Mouse (Mus musculus) midbrain, embryonic 12.5 days (tissue): ENCODE measurements around the gene Nek4. TPM values are rescaled to one million over a fixed set of nuclear protein-coding genes. Genes with fewer than 3 reads are reported as not detected.

Source experiments
- ATAC-seq: fragments of 200-750 bp; cut with Nextera tagmentation; 2 replicates; pipeline ENCODE4 v1.8.0; 2017; ENCODE audit warnings: low read depth, moderate TSS enrichment, moderate library complexity; ENCODE audit not compliant: low FRiP score
- H3K27ac ChIP-seq: fragments of 300-500 bp; sonication (generic); replicated peaks from 2 replicates; pipeline ENCODE4 v1.5.1; 2016; ENCODE audit warnings: mild to moderate bottlenecking
- H3K27me3 ChIP-seq: fragments of 300-500 bp; sonication (generic); 2 replicates; pipeline ENCODE4 v1.6.1; 2016; ENCODE audit warnings: mild to moderate bottlenecking
- H3K36me3 ChIP-seq: fragments of 300-500 bp; sonication (generic); 2 replicates; pipeline ENCODE4 v1.6.1; 2016
- H3K4me1 ChIP-seq: fragments of 300-500 bp; sonication (generic); 2 replicates; pipeline ENCODE4 v1.6.1; 2016
- H3K4me2 ChIP-seq: fragments of 300-500 bp; sonication (generic); replicated peaks from 2 replicates; pipeline ENCODE4 v1.6.1; 2016; ENCODE audit warnings: mild to moderate bottlenecking, moderate library complexity
- H3K4me3 ChIP-seq: fragments of 300-500 bp; sonication (generic); 2 replicates; pipeline ENCODE4 v1.5.1; 2016; ENCODE audit warnings: mild to moderate bottlenecking
- H3K9ac ChIP-seq: fragments of 300-500 bp; sonication (generic); replicated peaks from 2 replicates; pipeline ENCODE4 v1.6.1; 2016; ENCODE audit warnings: mild to moderate bottlenecking, moderate library complexity
- H3K9me3 ChIP-seq: fragments of 300-500 bp; sonication (generic); 2 replicates; pipeline ENCODE4 v1.6.1; 2016; ENCODE audit warnings: mild to moderate bottlenecking
- WGBS: fragments of 180-500 bp; shearing (Covaris S2); methylation state at CpG from one replicate; pipeline ENCODE4 v1.1.7; 2016; 5-methylcytosine and 5-hydroxymethylcytosine counted together
- polyA plus RNA-seq: library from polyadenylated mRNA; unstranded; fragments of >200 nt; fragmentation: Nextera tagmentation; extraction: Ambion mirVana; gene quantifications from 2 replicates; pipeline ENCODE4 v1.2.1, GENCODE M21; 2016

Nek4 gene
- polyA plus RNA-seq, 1 experiment from 2014 or later = 22.6 TPM

GRCm38 (mm10) chr14:31019331-31020205 is 68.4 kb downstream of the Nek4 start:
- H3K27ac ChIP-seq = peak overlapping the region; percentile 98
- H3K4me1 ChIP-seq = peaks cover 32% of the 10 kb centered on the region
- H3K4me3 ChIP-seq = peak overlapping the region; percentile 79
- peaks cover 46% of the 10 kb centered on the region for H3K36me3 ChIP-seq
- peak overlapping the region; percentile 60 for H3K4me2 ChIP-seq
- H3K9me3 ChIP-seq = no peaks in the 10 kb centered on the region
- peak overlapping the region; percentile 95 for H3K9ac ChIP-seq
- ATAC-seq = peak; percentile 95
- no peaks in the 10 kb centered on the region for H3K27me3 ChIP-seq
- 7% methylated on average over 34 of the region's 56 CpGs for WGBS

- H3K27ac ChIP-seq = no peak overlapping the region
- 64% methylated on average over 1 of the region's 1 CpGs for WGBS
- ATAC-seq = no peak
- H3K9ac ChIP-seq = no peak overlapping the region
- no peak overlapping the region for H3K4me2 ChIP-seq
- H3K9me3 ChIP-seq = no peaks in the 10 kb centered on the region
- no peaks in the 10 kb centered on the region for H3K27me3 ChIP-seq
- H3K4me3 ChIP-seq = no peak overlapping the region
- peaks cover 27% of the 10 kb centered on the region for H3K4me1 ChIP-seq
- peaks cover 47% of the 10 kb centered on the region for H3K36me3 ChIP-seq
Measured at GRCm38 (mm10) chr14:31022579-31022978, 71.4 kb downstream of the Nek4 start.

- WGBS = 78% methylated on average over 3 of the region's 3 CpGs
- no peak overlapping the region for H3K27ac ChIP-seq
- H3K4me2 ChIP-seq = no peak overlapping the region
- H3K4me1 ChIP-seq = peaks cover 9% of the 10 kb centered on the region; the same call in 1 of the 2 replicates
- peaks cover 72% of the 10 kb centered on the region for H3K36me3 ChIP-seq
- H3K27me3 ChIP-seq = no peaks in the 10 kb centered on the region
- H3K9me3 ChIP-seq = no peaks in the 10 kb centered on the region
- H3K4me3 ChIP-seq = no peak overlapping the region
- no peak overlapping the region for H3K9ac ChIP-seq
- ATAC-seq = no peak
Measured at GRCm38 (mm10) chr14:31025785-31026184, 74.6 kb downstream of the Nek4 start.

Other genes starting within 250 kb of the Nek4 start
- gene Sfmbt1, start 236.5 kb upstream of the Nek4 start, polyA plus RNA-seq = 21.5 and 24.0 TPM in 2 replicates
- 21.2 and 26.0 TPM in 2 replicates for gene Tmem110, start 125.8 kb upstream of the Nek4 start, polyA plus RNA-seq
- 0.43 and 0.68 TPM in 2 replicates for gene Mustn1, start 72.2 kb upstream of the Nek4 start, polyA plus RNA-seq
- gene Itih4, start 64.9 kb upstream of the Nek4 start, polyA plus RNA-seq = not detected in 2 replicates
- gene Itih3, start 27.6 kb upstream of the Nek4 start, polyA plus RNA-seq = 0.34 and 0.55 TPM in 2 replicates
- not detected in 2 replicates for gene Itih1, start 8.1 kb upstream of the Nek4 start, polyA plus RNA-seq
- 67.9 and 69.0 TPM in 2 replicates for gene Glt8d1, start 50.0 kb downstream of the Nek4 start, polyA plus RNA-seq
- 277 and 281 TPM in 2 replicates for gene Spcs1, start 50.3 kb downstream of the Nek4 start, polyA plus RNA-seq
- gene Pbrm1, start 67.8 kb downstream of the Nek4 start, polyA plus RNA-seq = 214 and 226 TPM in 2 replicates
- 79.5 and 80.7 TPM in 2 replicates for gene Gnl3, start 67.8 kb downstream of the Nek4 start, polyA plus RNA-seq
- 61.1 and 62.3 TPM in 2 replicates for gene Smim4, start 177.6 kb downstream of the Nek4 start, polyA plus RNA-seq
- gene Nt5dc2, start 179.7 kb downstream of the Nek4 start, polyA plus RNA-seq = 446 and 464 TPM in 2 replicates
- gene Stab1, start 217.3 kb downstream of the Nek4 start, polyA plus RNA-seq = 39.7 and 40.3 TPM in 2 replicates